Mouse (Mus musculus): Measurements from ENCODE around the gene Adam1b. TPM values are rescaled to one million over a fixed set of nuclear protein-coding genes. Genes with fewer than 3 reads are reported as not detected.
A peak's percentile ranks its signal among the peaks of the same experiment; 100 is the strongest.

The Adam1b gene
- 0.14 and 0.38 TPM in 2 replicates for polyA plus RNA-seq (2015; fragmentation: Nextera tagmentation; extraction: Ambion mirVana)

DNA sequence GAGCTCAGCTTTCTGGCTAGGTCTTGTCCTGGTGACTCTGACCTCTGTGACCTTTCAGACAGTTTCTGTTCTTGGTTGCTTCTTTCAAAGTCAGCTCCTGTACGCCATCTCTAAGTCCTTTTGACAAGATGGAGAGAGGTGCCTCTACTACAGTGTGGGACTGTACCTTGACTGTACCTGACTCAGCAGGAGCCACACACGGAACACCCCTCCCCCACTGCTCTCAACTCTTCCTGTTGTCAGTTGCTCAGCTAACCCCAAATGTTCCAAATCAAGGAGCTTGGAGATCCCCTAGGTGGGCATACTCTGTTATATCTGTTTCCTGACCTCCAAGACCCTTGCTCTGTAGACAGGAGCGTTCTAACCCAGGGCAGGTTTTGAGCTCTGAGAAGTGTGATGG is at the start of gene Adam1b:
Gene Adam1b, minus strand, starts transcription at position 205 of the 400 bp plus-strand sequence.
- DNase-seq (ENCODE audit: low spot score) = no peak
- Histone ChIP-seq H3K4me3 (ENCODE audit: low read depth, low read length) (no peak within 1 kb of the TSS), H3K36me3 (ENCODE audit: insufficient read depth, low read length) (no peaks in the 10 kb centered on the region), H3K27ac (ENCODE audit: low read length) (no peak within 1 kb of the TSS), H3K4me1 (ENCODE audit: insufficient read depth, low read depth, low read length) (no peaks in the 10 kb centered on the region), H3K27me3 (replicated peaks; ENCODE audit: insufficient read depth, low read length) (no peaks in the 10 kb centered on the region), H3K4me2 (replicated peaks; ENCODE audit: low read depth, low read length) (no peak within 1 kb of the TSS), H3K9me3 (ENCODE audit: low read length) (no peaks in the 10 kb centered on the region), H3K9ac (replicated peaks; ENCODE audit: low read depth) (no peak within 1 kb of the TSS)
- TF ChIP-seq CTCF (IDR thresholded peaks at IDR 0.05) (no peak), EP300 (IDR thresholded peaks at IDR 0.05) (no peak)
- ATAC-seq = no peak
- 80% methylated on average over 3 of the region's 3 CpGs for WGBS

DNA sequence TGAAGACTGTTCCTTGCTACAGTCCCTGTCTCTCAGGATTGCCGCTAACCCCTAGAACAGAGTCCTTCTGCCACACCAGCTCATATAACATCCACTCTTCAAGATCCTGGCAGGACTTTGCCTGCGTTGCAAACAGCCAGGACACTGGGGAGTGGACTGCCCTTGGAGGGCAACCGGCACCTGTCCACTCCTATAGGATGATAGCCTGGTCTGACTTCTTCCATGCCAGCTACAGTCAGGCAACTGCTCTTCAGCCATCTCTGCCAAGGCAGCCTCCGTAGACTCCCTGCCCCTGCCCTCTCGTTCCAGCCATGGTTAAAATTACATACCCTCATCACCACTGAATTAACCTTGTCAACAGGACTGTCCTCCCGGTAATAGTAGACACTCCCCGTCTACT is 46.0 kb upstream of the Adam1b start:
- DNase-seq (ENCODE audit: low spot score) (no peak), ATAC-seq (no peak)
- Histone ChIP-seq H3K9me3 (ENCODE audit: low read length) (no peaks in the 10 kb centered on the region), H3K36me3 (ENCODE audit: insufficient read depth, low read length) (no peaks in the 10 kb centered on the region), H3K4me1 (ENCODE audit: insufficient read depth, low read depth, low read length) (peaks cover 7% of the 10 kb centered on the region; the same call in 1 of the 2 replicates), H3K4me2 (replicated peaks; ENCODE audit: low read depth, low read length) (no peak overlapping the region), H3K4me3 (ENCODE audit: low read depth, low read length) (no peak overlapping the region), H3K27ac (ENCODE audit: low read length) (no peak overlapping the region), H3K27me3 (replicated peaks; ENCODE audit: insufficient read depth, low read length) (no peaks in the 10 kb centered on the region), H3K9ac (replicated peaks; ENCODE audit: low read depth) (no peak overlapping the region)
- 81% methylated on average over 7 of the region's 7 CpGs for WGBS
- no peak for TF ChIP-seq CTCF (IDR thresholded peaks at IDR 0.05)
- TF ChIP-seq EP300 (IDR thresholded peaks at IDR 0.05) = no peak

GRCm38 (mm10) chr5:121547084-121547483 is 43.8 kb upstream of the Adam1b start:
- no peaks in the 10 kb centered on the region for H3K27me3 ChIP-seq (replicated peaks; ENCODE audit: insufficient read depth, low read length)
- no peak overlapping the region for H3K9ac ChIP-seq (replicated peaks; ENCODE audit: low read depth)
- TF ChIP-seq CTCF (IDR thresholded peaks at IDR 0.05) (no peak), EP300 (IDR thresholded peaks at IDR 0.05) (no peak)
- ATAC-seq (no peak), DNase-seq (ENCODE audit: low spot score) (no peak)
- peaks cover 8% of the 10 kb centered on the region; the same call in 1 of the 2 replicates for H3K4me1 ChIP-seq (ENCODE audit: insufficient read depth, low read depth, low read length)
- H3K4me2 ChIP-seq (replicated peaks; ENCODE audit: low read depth, low read length) = no peak overlapping the region
- WGBS = 86% methylated on average over 3 of the region's 3 CpGs
- no peaks in the 10 kb centered on the region for H3K36me3 ChIP-seq (ENCODE audit: insufficient read depth, low read length)
- H3K27ac ChIP-seq (ENCODE audit: low read length) = no peak overlapping the region
- no peaks in the 10 kb centered on the region for H3K9me3 ChIP-seq (ENCODE audit: low read length)
- no peak overlapping the region for H3K4me3 ChIP-seq (ENCODE audit: low read depth, low read length)

DNA sequence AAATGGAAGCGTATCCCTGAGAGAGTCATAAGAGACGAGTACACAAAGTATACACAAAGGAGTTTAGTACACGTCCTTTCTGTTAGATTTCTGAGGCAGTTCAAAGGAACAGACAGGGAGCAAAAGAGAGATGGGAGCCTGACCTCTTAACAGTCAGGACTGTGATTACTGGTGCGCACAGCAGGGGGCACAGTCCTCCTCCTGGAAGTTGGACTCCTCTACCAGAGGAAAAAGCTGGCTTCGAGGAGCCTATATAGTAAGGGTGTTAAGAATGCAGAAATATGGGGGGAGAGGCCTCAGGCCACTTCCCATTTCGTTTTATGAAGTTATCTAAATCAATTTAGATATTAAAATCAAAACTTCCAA is 43.3 kb upstream of the Adam1b start:
- 14% methylated on average over 6 of the region's 6 CpGs for WGBS
- H3K9ac ChIP-seq (replicated peaks; ENCODE audit: low read depth) = peak overlapping the region; percentile 92
- no peak overlapping the region for H3K27ac ChIP-seq (ENCODE audit: low read length)
- ATAC-seq (peak; percentile 47), DNase-seq (ENCODE audit: low spot score) (peak; percentile 83)
- TF ChIP-seq CTCF (IDR thresholded peaks at IDR 0.05) = peak; percentile 79
- TF ChIP-seq EP300 (IDR thresholded peaks at IDR 0.05) = no peak
- H3K4me3 ChIP-seq (ENCODE audit: low read depth, low read length) = peak overlapping the region; percentile 95
- H3K4me2 ChIP-seq (replicated peaks; ENCODE audit: low read depth, low read length) = peak overlapping the region; percentile 91
- no peaks in the 10 kb centered on the region for H3K36me3 ChIP-seq (ENCODE audit: insufficient read depth, low read length)
- H3K4me1 ChIP-seq (ENCODE audit: insufficient read depth, low read depth, low read length) = peaks cover 8% of the 10 kb centered on the region; the same call in 1 of the 2 replicates
- no peaks in the 10 kb centered on the region for H3K9me3 ChIP-seq (ENCODE audit: low read length)
- no peaks in the 10 kb centered on the region for H3K27me3 ChIP-seq (replicated peaks; ENCODE audit: insufficient read depth, low read length)

- Histone ChIP-seq H3K4me3 (ENCODE audit: low read depth, low read length) (peak within 1 kb of the TSS; percentile 95), H3K27ac (ENCODE audit: low read length) (peak within 1 kb of the TSS; percentile 96), H3K4me2 (replicated peaks; ENCODE audit: low read depth, low read length) (peak within 1 kb of the TSS; percentile 91), H3K9ac (replicated peaks; ENCODE audit: low read depth) (peak within 1 kb of the TSS; percentile 92), H3K9me3 (ENCODE audit: low read length) (no peaks in the 10 kb centered on the region), H3K36me3 (ENCODE audit: insufficient read depth, low read length) (no peaks in the 10 kb centered on the region), H3K4me1 (ENCODE audit: insufficient read depth, low read depth, low read length) (peaks cover 8% of the 10 kb centered on the region; the same call in 1 of the 2 replicates), H3K27me3 (replicated peaks; ENCODE audit: insufficient read depth, low read length) (no peaks in the 10 kb centered on the region)
- WGBS = 2% methylated on average over 51 of the region's 55 CpGs
- no peak for TF ChIP-seq EP300 (IDR thresholded peaks at IDR 0.05)
- TF ChIP-seq CTCF (IDR thresholded peaks at IDR 0.05) = 0 out of 2 replicates have a peak, but pooled peaks have one; percentile 7
- ATAC-seq (peak; percentile 93), DNase-seq (ENCODE audit: low spot score) (peak; percentile 98)
These were observed 42.7 kb upstream of the Adam1b start, which contains the start of gene Mapkapk5 for GRCm38 (mm10) chr5:121545793-121546529. Gene Mapkapk5, minus strand, starts transcription at chr5:121545905.

DNA sequence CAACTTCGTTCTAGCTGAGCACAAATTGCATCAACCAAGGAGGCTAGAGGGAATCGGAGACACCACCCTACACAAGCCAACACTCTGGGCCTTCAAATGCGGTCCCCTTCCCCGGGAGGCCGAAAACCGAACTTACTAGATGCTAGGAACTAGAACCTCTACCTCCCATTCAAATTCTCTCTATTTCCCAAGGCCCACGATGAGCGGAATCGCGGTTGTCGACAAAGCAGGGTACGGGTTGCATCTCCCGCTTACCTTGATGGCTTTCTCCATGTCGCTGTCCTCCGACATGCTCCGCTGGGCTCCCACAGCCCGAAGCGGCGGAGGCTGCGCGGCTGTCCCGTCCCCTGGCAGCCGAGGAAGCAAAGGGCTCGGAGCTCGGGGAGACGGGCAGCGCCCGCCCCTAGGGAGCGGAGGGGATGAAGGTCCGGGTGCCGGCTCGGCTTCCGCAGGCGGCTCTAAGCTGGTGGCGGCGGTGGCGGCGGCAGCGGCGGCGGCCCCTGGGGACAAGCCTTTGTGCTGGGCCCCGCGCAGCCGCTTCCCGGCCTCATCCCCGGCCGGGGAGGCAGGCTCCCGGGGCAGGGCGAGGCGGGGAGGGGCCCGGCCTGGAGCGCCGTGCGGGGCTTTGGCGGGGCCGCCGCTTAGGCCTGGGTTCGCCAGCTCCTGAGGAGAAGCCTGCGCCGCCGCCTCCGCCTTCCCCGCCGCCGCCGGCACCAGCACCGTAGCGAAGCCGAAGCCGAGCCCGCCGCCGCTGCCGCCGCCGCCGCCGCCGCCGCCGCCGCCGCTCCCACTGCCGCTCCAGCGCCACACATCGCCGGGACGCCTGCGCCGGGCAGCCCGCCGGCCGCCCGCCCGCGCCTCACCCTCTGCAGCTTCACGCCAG is 41.9 kb upstream of the Adam1b start, which contains the start of the genes Adam1a and Gm42878:
Gene Adam1a, minus strand, starts transcription at position 573 of the 883 bp plus-strand sequence.
Gene Gm42878, minus strand, starts transcription at position 573 of the 883 bp plus-strand sequence.
- Histone ChIP-seq H3K4me1 (ENCODE audit: insufficient read depth, low read depth, low read length) (peaks cover 8% of the 10 kb centered on the region; the same call in 1 of the 2 replicates), H3K4me2 (replicated peaks; ENCODE audit: low read depth, low read length) (peak within 1 kb of the TSS; percentile 91), H3K27ac (ENCODE audit: low read length) (peak within 1 kb of the TSS; percentile 96), H3K9me3 (ENCODE audit: low read length) (no peaks in the 10 kb centered on the region), H3K9ac (replicated peaks; ENCODE audit: low read depth) (peak within 1 kb of the TSS; percentile 92), H3K27me3 (replicated peaks; ENCODE audit: insufficient read depth, low read length) (no peaks in the 10 kb centered on the region), H3K4me3 (ENCODE audit: low read depth, low read length) (peak within 1 kb of the TSS; percentile 95), H3K36me3 (ENCODE audit: insufficient read depth, low read length) (no peaks in the 10 kb centered on the region)
- under 1% methylated on average over 61 of the region's 97 CpGs for WGBS
- DNase-seq (ENCODE audit: low spot score) = peak; percentile 49
- TF ChIP-seq EP300 (IDR thresholded peaks at IDR 0.05) (no peak), CTCF (IDR thresholded peaks at IDR 0.05) (no peak)
- peak; percentile 72 for ATAC-seq
